Mouse (Mus musculus): ENCODE measurements around the gene Batf2.

DNA sequence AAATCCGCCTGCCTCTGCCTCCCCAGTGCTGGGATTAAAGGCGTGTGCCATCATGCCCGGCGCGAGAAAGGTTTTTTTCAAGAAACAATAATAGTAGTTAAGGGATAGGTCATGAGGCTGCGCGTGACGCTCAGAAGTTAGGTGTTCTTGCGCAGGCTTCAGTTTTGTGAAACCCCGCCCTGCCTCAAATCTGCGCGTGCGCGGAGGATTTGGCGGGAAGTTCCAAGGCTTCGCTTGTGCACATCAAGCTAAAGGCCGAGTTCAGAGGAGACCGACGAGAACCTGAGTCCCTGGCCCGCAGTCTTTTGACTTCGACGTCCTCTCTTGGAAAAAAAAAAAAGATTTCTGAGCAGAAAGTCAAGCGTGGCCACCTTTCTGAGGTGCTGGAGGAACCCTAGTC lies 43.3 kb downstream of the Batf2 start, which contains the start of gene Majin:
- TF ChIP-seq POLR2A (IDR thresholded peaks at IDR 0.05; ENCODE audit: low read depth, low read length) (no peak), CTCF (IDR thresholded peaks at IDR 0.05; ENCODE audit: extremely low read depth, insufficient read depth, insufficient read length, insufficient replicate concordance) (no peak)

All from spleen, adult 2 months (tissue).